Mouse (Mus musculus): ENCODE measurements around the gene Gdf9.

The Gdf9 gene

DNA sequence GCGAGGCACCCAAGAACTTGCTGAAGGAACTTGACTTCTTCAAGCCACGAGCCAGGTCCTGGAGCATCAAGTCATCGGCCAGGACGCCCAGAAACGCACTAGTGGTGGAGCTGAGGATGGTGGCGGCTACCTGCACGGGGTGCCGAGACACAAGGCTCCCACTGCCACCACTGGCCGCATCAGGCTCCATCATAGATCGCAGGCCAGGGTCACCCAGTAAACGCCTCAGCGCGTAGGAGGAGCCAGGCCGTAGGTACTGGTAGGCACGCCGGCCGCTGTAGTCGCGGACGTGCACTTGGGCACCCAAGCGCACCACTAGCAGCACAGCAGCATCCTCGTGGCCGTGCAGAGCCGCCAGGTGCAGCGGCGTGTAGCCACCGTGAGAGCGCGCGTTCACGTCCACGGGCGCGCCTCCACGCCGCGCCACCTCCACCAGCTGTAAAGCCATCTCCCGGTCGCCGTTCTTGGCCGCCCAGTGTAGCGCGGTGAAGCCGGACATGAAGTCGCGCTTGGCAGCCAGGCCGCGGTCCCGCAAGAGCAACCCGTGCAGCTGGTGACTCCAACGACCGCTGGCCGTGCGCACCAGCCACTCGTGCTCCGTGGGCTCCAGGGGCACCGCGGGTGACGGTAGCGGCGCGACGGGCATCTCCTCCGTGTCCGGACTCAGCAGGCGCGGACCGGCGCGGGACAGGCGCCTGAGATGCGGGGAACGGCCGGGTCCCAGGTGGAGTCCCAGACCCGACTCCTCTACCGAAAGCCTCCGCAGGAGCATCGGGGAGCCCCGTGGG, 47.8 kb downstream of the Gdf9 start:
- DNase-seq = peak; percentile 62 to 63

GRCm38 (mm10) chr11:53479171-53479782, 48.5 kb downstream of the Gdf9 start:
- peak in 1 of 2 experiments; percentile 58 for DNase-seq

- DNase-seq = peak; percentile 78 to 79
Measured at GRCm38 (mm10) chr11:53479783-53480301, 49.0 kb downstream of the Gdf9 start, which contains the start of the genes Gm9945 and Sowaha. Gene Gm9945, plus strand, starts transcription at chr11:53480166. Gene Sowaha, minus strand, starts transcription at chr11:53480274.

GRCm38 (mm10) chr11:53481088-53481730, 50.4 kb downstream of the Gdf9 start:
- no peak for DNase-seq

GRCm38 (mm10) chr11:53483159-53483891, 52.5 kb downstream of the Gdf9 start:
- DNase-seq = peak; percentile 53 to 71

- DNase-seq = peak in 1 of 2 experiments; percentile 29
Measured at GRCm38 (mm10) chr11:53485719-53486118, 54.9 kb downstream of the Gdf9 start.

GRCm38 (mm10) chr11:53486351-53486750, 55.5 kb downstream of the Gdf9 start:
- no peak for DNase-seq

- DNase-seq = peak; percentile 61 to 71
Measured at GRCm38 (mm10) chr11:53486822-53487594, 56.2 kb downstream of the Gdf9 start.

Data from cerebellum, postnatal 14 days (tissue).